Mouse (Mus musculus) brain, embryonic 14.5 days (tissue): ENCODE results near the gene Cryba4.

ENCODE experiments used
- CTCF ChIP-seq: fragments of 200-500 bp; IDR thresholded peaks from 2 replicates; pipeline ENCODE4 v1.5.1; 2012; ENCODE audit warnings: inconsistent platforms, mild to moderate bottlenecking, moderate library complexity, borderline replicate concordance; ENCODE audit not compliant: insufficient read depth, insufficient read length; ENCODE audit errors: extremely low read depth
- POLR2A ChIP-seq: fragments of 200-500 bp; IDR thresholded peaks from 2 replicates; pipeline ENCODE4 v1.6.1; 2012; ENCODE audit warnings: mild to moderate bottlenecking, inconsistent platforms, borderline replicate concordance; ENCODE audit not compliant: poor library complexity, insufficient read depth, insufficient read length, severe bottlenecking; ENCODE audit errors: extremely low read depth

- TF ChIP-seq CTCF (no peak), POLR2A (no peak)
Observed at GRCm38 (mm10) chr5:112247399-112247798, 4.9 kb downstream of the Cryba4 start.
